Mouse (Mus musculus): Measurements from ENCODE around the gene Sergef. TPM values are rescaled to one million over a fixed set of nuclear protein-coding genes. Genes with fewer than 3 reads are reported as not detected.
A peak's percentile ranks its signal among the peaks of the same experiment; 100 is the strongest.

Sergef gene
- total and polyA plus RNA-seq, 3 experiments = 10.9 to 36.2 (median 13.0) TPM

- H3K27me3 ChIP-seq (ENCODE audit: insufficient read depth, low read length) = peaks cover 3% of the 10 kb centered on the region; the same call in 1 of the 2 replicates
- peaks cover 23% of the 10 kb centered on the region for H3K9me3 ChIP-seq (replicated peaks)
- ATAC-seq (ENCODE audit: extremely low read depth, insufficient number of reproducible peaks, low FRiP score, poor library complexity, severe bottlenecking) = no peak
- TF ChIP-seq GATA2 (IDR thresholded peaks at IDR 0.05; ENCODE audit: borderline replicate concordance, low read depth, low read length) = no peak
- no peak overlapping the region for H3K4me3 ChIP-seq (ENCODE audit: low read depth, low read length)
- no peak for DNase-seq (ENCODE audit: low spot score)
- no peaks in the 10 kb centered on the region for H3K4me1 ChIP-seq (ENCODE audit: insufficient read depth, low read depth, low read length)
- H3K36me3 ChIP-seq (replicated peaks) = no peaks in the 10 kb centered on the region
These were observed 239.9 kb downstream of the Sergef start for GRCm38 (mm10) chr7:46399676-46400075.

GRCm38 (mm10) chr7:46398612-46399011 is 241.0 kb downstream of the Sergef start:
- H3K4me3 ChIP-seq (ENCODE audit: low read depth, low read length) = no peak overlapping the region
- peaks cover 3% of the 10 kb centered on the region; the same call in 1 of the 2 replicates for H3K27me3 ChIP-seq (ENCODE audit: insufficient read depth, low read length)
- peaks cover 23% of the 10 kb centered on the region for H3K9me3 ChIP-seq (replicated peaks)
- no peaks in the 10 kb centered on the region for H3K36me3 ChIP-seq (replicated peaks)
- H3K4me1 ChIP-seq (ENCODE audit: insufficient read depth, low read depth, low read length) = no peaks in the 10 kb centered on the region
- no peak for TF ChIP-seq POLR2AphosphoS5 (IDR thresholded peaks at IDR 0.05; ENCODE audit: insufficient replicate concordance, low read depth, low read length)
- no peak for TF ChIP-seq TAL1 (conservative IDR thresholded peaks at IDR 0.05; ENCODE audit: low read depth, low read length)
- DNase-seq (ENCODE audit: low spot score) = no peak
- no peak for ATAC-seq (ENCODE audit: extremely low read depth, insufficient number of reproducible peaks, low FRiP score, poor library complexity, severe bottlenecking)

GRCm38 (mm10) chr7:46397732-46398333 is 241.8 kb downstream of the Sergef start:
- Histone ChIP-seq H3K4me1 (ENCODE audit: insufficient read depth, low read depth, low read length) (no peaks in the 10 kb centered on the region), H3K27me3 (ENCODE audit: insufficient read depth, low read length) (peaks cover 3% of the 10 kb centered on the region; the same call in 1 of the 2 replicates), H3K36me3 (replicated peaks) (no peaks in the 10 kb centered on the region), H3K9me3 (replicated peaks) (peaks cover 23% of the 10 kb centered on the region), H3K4me3 (ENCODE audit: low read depth, low read length) (0 out of 2 replicates have a peak overlapping the region, but pooled peaks have one; percentile 6)
- TF ChIP-seq GATA1 (IDR thresholded peaks at IDR 0.05; ENCODE audit: borderline replicate concordance, low read length) (no peak), TAL1 (conservative IDR thresholded peaks at IDR 0.05; ENCODE audit: low read depth, low read length) (no peak), GATA2 (IDR thresholded peaks at IDR 0.05; ENCODE audit: borderline replicate concordance, low read depth, low read length) (no peak), CTCF (IDR thresholded peaks at IDR 0.05; ENCODE audit: low read depth, low read length) (no peak), POLR2AphosphoS5 (IDR thresholded peaks at IDR 0.05; ENCODE audit: insufficient replicate concordance, low read depth, low read length) (no peak)
- ATAC-seq (ENCODE audit: extremely low read depth, insufficient number of reproducible peaks, low FRiP score, poor library complexity, severe bottlenecking) = no peak
- no peak for DNase-seq (ENCODE audit: low spot score)

GRCm38 (mm10) chr7:46396928-46397731 is 242.5 kb downstream of the Sergef start:
- DNase-seq (ENCODE audit: low spot score) (no peak), ATAC-seq (ENCODE audit: extremely low read depth, insufficient number of reproducible peaks, low FRiP score, poor library complexity, severe bottlenecking) (no peak)
- H3K36me3 ChIP-seq (replicated peaks) = no peaks in the 10 kb centered on the region
- peaks cover 23% of the 10 kb centered on the region for H3K9me3 ChIP-seq (replicated peaks)
- no peak for TF ChIP-seq CTCF (IDR thresholded peaks at IDR 0.05; ENCODE audit: low read depth, low read length)
- no peaks in the 10 kb centered on the region for H3K4me1 ChIP-seq (ENCODE audit: insufficient read depth, low read depth, low read length)
- H3K27me3 ChIP-seq (ENCODE audit: insufficient read depth, low read length) = peaks cover 3% of the 10 kb centered on the region; the same call in 1 of the 2 replicates
- H3K4me3 ChIP-seq (ENCODE audit: low read depth, low read length) = 0 out of 2 replicates have a peak overlapping the region, but pooled peaks have one; percentile 6

- peaks cover 3% of the 10 kb centered on the region; the same call in 1 of the 2 replicates for H3K27me3 ChIP-seq (ENCODE audit: insufficient read depth, low read length)
- TF ChIP-seq GATA2 (IDR thresholded peaks at IDR 0.05; ENCODE audit: borderline replicate concordance, low read depth, low read length) = no peak
- TF ChIP-seq TAL1 (conservative IDR thresholded peaks at IDR 0.05; ENCODE audit: low read depth, low read length) = no peak
- no peak for TF ChIP-seq POLR2AphosphoS5 (IDR thresholded peaks at IDR 0.05; ENCODE audit: insufficient replicate concordance, low read depth, low read length)
- no peak for TF ChIP-seq GATA1 (IDR thresholded peaks at IDR 0.05; ENCODE audit: borderline replicate concordance, low read length)
- TF ChIP-seq CTCF (IDR thresholded peaks at IDR 0.05; ENCODE audit: low read depth, low read length) = no peak
- no peak for DNase-seq (ENCODE audit: low spot score)
- no peak for ATAC-seq (ENCODE audit: extremely low read depth, insufficient number of reproducible peaks, low FRiP score, poor library complexity, severe bottlenecking)
- H3K9me3 ChIP-seq (replicated peaks) = peaks cover 23% of the 10 kb centered on the region
- H3K4me1 ChIP-seq (ENCODE audit: insufficient read depth, low read depth, low read length) = no peaks in the 10 kb centered on the region
- no peak within 1 kb of the TSS; the same call in 1 of the 2 replicates for H3K4me3 ChIP-seq (ENCODE audit: low read depth, low read length)
- H3K36me3 ChIP-seq (replicated peaks) = no peaks in the 10 kb centered on the region
These were observed 243.2 kb downstream of the Sergef start, which contains the start of gene Kcnc1 for GRCm38 (mm10) chr7:46396231-46396927. Kcnc1 (plus strand) TSS chr7:46396497.

GRCm38 (mm10) chr7:46395571-46395970 is 244.0 kb downstream of the Sergef start:
- H3K4me1 ChIP-seq (ENCODE audit: insufficient read depth, low read depth, low read length) = no peaks in the 10 kb centered on the region
- no peak overlapping the region for H3K4me3 ChIP-seq (ENCODE audit: low read depth, low read length)
- ATAC-seq (ENCODE audit: extremely low read depth, insufficient number of reproducible peaks, low FRiP score, poor library complexity, severe bottlenecking) (no peak), DNase-seq (ENCODE audit: low spot score) (no peak)
- peaks cover 3% of the 10 kb centered on the region; the same call in 1 of the 2 replicates for H3K27me3 ChIP-seq (ENCODE audit: insufficient read depth, low read length)
- H3K36me3 ChIP-seq (replicated peaks) = no peaks in the 10 kb centered on the region
- peaks cover 23% of the 10 kb centered on the region for H3K9me3 ChIP-seq (replicated peaks)
- no peak for TF ChIP-seq TAL1 (conservative IDR thresholded peaks at IDR 0.05; ENCODE audit: low read depth, low read length)
- no peak for TF ChIP-seq GATA2 (IDR thresholded peaks at IDR 0.05; ENCODE audit: borderline replicate concordance, low read depth, low read length)
- no peak for TF ChIP-seq CTCF (IDR thresholded peaks at IDR 0.05; ENCODE audit: low read depth, low read length)
- TF ChIP-seq POLR2AphosphoS5 (IDR thresholded peaks at IDR 0.05; ENCODE audit: insufficient replicate concordance, low read depth, low read length) = no peak
- no peak for TF ChIP-seq GATA1 (IDR thresholded peaks at IDR 0.05; ENCODE audit: borderline replicate concordance, low read length)

Measured in G1E (cell line).